Mouse (Mus musculus): ENCODE measurements around the gene Dnah6.

Gene Dnah6

DNA sequence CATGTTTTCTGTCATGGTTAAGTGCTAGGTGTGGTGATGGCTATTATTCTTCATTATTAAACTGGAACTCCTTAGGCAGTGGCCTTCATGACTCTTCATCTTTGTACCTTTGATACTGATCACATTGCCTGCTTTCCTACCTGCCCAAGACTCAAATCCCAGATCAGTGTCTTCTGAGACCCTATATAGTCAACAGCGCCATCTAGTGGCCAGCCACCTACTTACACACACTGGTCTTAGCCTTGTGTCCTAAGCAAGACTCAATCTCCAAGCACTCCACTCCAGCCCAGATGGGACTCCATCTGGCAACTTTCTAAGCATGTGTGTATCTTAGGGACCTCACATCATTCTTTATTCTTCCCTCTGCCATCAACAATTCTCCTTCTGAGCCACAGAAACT is 67.8 kb downstream of the Dnah6 start:
- DNase-seq (ENCODE audit: extremely low read depth, insufficient read length, low spot score), result no peak

DNA sequence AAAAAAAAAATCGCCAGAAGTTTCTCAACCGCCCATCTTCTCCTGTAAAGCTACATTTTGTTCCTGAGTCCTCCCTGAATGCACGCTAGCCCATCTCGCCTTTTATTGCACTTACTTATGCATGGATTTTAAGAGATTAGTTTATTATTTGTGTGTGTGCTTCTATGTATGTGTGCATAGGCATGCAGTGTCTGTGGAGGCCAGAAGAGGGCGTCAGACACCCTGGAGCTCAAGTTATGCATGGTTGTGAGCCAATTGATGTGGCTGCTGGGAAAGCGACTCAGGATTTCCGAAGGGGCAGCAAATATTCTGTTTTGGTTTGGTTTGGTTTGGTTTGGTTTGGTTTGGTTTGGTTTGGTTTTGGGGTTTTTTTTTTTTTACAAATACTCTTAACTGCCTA is 78.0 kb downstream of the Dnah6 start:
- DNase-seq (ENCODE audit: extremely low read depth, insufficient read length, low spot score), result no peak

DNA sequence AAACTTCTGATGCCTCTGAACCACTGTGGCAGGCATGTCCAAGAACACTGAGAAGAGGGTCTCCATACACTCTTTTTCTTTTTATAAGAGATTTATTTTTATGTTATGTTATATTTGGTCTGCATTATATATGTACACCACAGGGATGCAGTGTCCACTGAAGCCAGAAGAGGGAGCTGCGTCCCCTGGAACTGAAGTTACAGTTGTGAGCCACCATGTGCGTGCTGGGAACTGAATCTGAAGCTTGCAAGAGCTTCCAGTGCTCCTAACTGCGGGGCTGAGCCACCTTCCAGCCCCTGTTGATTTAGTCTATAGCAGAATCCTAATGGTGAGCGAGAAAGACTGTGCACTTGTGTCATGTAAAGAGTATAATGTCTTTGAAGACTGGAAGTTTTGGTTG is 78.7 kb downstream of the Dnah6 start:
- DNase-seq (ENCODE audit: extremely low read depth, insufficient read length, low spot score), result no peak

DNA sequence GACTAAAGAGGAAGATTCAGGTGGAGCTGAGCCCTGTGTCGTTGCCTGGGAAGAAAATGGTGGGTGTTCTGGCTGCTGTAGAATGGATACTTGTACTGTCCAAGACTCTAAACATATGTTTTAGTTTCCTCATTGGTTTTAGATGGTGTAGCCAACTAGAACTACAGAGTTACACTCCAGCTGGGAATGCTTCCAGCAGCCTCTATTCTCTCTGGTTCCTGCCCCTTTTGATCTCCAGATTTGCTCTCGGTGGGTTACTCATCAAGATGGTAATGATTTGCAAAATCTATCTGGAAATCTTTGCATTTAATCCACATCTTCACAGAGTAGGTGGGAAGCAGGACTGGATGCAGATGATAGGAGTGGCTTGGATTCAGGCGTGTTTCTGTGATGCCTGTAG is 80.6 kb downstream of the Dnah6 start:
- DNase-seq (ENCODE audit: extremely low read depth, insufficient read length, low spot score), result no peak

DNA sequence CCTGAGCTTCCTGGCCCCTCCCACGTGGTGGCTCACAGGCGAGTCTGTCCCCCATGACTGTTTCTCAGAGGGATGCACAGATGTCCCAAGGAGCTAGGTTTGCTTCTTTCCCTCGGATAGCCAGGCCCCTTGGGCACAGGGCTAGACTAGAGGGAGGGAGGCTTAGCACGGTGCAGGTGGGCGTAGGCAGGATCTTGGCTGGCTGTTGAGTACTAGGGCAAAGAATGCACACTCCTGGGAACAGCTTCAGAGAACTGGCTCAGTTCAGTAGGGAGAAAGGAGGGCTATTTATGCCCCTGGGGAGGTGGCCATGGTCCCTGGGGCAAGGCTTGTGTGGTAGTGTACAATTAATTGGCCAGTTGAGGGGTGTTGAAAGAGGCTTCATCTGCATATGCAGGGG is 88.7 kb downstream of the Dnah6 start:
- DNase-seq (ENCODE audit: extremely low read depth, insufficient read length, low spot score), result no peak

DNA sequence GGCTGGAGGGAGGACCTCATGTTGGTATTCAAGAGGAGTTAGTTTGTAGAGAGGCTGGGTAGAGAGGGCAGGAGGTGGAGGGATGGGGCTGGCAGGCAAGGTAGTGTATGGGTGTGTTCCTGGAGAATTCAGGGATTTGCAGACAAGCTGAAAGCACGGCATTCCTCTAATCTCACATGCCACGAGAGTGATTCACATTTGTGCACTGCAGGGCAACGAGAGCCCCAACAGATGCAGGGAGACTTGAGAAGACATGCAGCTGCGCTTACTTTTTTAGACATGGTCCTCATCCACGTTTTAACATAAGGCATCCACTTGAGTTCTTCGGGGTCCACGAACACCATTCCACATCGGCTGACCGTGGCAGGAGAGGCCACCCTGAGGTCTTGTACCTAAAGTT is 93.9 kb downstream of the Dnah6 start:
- no peak for DNase-seq (ENCODE audit: extremely low read depth, insufficient read length, low spot score)

DNA sequence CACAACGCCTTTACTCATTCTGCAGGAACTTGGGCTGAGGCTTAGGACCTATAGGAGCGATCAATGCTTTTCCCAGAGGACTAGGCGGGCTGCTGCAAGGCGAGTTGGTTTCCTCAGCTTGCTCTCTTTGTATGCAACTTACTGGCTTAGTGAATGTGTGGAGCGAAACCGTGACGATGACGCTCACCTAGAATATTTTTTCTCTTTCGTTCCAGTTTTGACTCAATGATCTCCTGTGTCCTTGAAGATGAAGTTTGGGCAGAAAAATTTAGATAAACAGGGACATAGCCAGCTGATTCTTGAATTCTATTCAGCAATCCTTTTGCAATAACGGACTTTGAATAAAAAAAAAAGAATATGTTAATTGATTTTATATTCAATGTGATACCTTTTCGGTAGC is 101.1 kb downstream of the Dnah6 start:
- DNase-seq (ENCODE audit: extremely low read depth, insufficient read length, low spot score), result no peak

DNA sequence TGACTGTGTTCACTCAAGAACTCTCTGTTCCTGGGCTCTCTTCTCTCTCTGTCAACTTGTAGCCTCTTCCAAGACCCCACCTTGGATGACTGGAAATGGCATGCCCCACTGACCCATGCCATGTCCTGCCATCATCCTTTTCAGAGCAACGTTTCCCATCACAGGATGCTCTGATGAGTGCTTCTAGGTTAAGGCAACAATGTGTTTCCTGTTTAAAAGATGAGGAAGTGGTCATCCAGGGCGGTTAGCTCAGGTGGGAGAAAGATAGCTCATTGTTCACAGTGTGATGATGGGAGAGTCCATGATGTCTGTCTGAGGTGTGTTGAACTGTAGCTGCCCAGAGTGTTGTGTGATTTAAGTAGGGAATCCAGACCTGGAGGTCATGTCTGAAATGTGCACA is 107.6 kb downstream of the Dnah6 start:
- DNase-seq (ENCODE audit: extremely low read depth, insufficient read length, low spot score), result no peak

DNA sequence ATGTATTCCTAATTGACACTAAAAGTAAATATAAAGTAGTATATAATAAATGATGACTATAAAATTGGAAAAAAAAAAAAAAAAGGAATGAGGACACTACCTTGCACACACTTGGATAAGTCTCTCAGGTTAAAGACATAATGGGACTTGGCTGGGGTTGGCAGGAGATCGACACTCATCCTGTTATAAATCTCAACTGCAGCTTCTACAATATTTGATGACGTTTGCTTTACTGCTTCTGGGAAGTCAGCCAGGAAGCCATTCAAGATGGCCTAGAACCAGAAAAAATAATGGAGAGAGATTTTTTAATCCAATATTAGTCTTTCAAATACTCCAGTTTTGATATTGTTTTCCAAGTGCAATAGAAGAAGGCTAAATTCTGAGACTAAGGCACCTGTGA is 108.1 kb downstream of the Dnah6 start:
- DNase-seq (ENCODE audit: extremely low read depth, insufficient read length, low spot score), result no peak

DNA sequence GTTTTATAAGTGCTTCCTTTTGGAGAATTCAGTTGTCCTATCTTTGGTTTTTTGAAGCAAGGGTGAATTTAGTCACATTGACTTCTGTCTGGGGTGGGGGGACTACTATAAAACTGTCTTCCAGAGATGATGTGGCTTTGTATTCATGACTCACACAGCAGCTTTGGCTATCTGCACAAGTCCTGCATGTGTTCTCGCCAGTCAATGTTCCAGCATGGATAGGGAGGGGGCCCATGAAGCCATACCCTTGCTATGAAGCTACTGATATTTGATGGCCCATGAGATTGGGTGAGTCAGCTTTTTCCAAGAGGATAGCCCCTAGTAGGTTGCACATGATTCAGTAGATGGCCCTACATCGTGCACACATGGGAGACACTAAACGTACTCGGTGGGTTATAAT is 128.3 kb downstream of the Dnah6 start:
- DNase-seq (ENCODE audit: extremely low read depth, insufficient read length, low spot score), result no peak

DNA sequence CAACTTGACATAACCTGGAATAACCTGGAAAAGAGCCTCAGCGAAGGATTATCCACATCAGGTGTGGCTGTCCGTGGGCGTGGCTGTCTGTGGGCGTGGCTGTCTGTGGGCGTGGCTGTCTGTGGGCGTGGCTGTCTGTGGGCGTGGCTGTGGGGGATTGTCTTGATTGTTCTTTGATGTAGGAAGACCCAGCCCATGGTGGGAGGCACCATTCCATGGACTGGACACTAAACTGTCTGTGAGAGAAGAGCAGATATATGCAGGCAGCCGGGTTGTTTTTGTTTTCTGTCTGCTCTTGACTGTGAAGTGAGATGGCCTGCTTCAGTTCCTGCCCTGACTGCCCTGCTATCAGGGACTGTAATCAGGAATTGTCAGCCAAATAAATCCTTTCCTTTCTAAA is 130.6 kb downstream of the Dnah6 start:
- DNase-seq (ENCODE audit: extremely low read depth, insufficient read length, low spot score), result no peak

DNA sequence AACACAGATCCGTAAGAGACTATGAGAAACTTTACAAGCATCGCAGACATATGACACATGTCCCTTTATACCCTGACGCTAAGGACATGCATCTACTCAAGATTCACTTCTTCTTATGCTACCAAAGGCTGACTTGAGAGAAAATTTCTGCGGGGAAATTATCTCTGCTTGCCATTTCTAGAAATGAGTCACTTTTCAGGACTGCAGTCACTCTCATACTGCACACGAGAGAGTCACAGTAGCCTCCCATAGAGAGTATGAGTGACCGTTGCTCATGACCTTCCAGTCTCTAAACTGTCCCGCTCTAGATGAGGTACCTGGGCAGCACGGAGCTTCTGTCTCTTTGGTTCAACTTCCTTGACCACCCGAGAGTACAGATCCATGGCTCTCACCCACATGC is 138.9 kb downstream of the Dnah6 start:
- DNase-seq (ENCODE audit: extremely low read depth, insufficient read length, low spot score), result no peak

DNA sequence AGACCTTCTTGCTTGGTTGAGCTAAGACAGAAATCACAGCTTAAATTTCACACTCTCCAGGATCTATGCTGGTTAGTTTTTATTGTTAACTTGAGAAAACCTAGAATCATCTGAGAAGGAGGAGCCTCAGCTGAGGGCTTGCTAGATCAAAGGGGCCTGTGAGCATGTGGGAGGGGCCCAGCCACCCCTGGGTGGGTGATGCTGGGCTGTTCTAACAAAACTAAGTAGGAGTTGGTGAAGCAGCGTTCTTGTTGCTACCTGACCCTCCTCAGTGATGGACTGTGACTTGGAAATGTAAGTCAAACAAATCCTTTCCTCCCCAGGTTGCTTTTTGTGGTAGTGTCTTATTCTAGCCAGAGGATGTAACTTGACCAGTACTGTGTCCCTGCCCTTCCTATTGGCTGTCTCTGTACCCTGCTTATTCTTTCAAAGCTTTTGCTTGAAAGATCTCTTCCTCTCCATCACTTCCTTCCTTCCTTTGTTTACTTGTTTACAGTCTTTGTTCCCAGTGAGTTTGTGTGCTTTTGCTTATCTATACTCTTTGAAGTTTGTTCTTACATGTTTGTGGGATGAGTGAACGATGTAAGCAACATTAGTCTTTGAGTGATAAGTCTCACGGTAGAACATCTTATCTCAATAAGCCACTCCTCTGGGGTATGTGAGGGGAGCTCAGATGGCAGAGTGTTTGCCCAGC is 149.2 kb downstream of the Dnah6 start:
- DNase-seq (ENCODE audit: extremely low read depth, insufficient read length, low spot score), result no peak

DNA sequence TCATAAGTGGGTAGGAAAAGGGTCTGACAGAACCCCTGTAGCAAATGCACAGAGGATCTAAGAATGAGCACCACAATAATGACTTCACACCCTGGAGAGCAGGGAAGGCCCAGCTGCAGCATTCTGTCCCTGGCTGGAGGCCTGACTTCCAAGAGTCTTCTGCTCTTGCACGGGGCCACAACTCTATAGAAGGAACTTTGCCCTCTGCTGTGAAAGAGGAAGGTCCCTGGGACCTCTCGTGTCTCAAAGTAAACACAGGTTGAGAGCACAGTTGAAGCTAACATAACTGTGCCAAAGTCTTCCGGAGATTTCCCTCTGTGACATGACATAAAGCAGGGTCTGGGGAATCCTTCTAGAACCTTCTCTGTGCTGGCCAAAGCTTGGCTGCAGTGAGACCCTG is 150.2 kb downstream of the Dnah6 start:
- DNase-seq (ENCODE audit: extremely low read depth, insufficient read length, low spot score), result no peak

DNA sequence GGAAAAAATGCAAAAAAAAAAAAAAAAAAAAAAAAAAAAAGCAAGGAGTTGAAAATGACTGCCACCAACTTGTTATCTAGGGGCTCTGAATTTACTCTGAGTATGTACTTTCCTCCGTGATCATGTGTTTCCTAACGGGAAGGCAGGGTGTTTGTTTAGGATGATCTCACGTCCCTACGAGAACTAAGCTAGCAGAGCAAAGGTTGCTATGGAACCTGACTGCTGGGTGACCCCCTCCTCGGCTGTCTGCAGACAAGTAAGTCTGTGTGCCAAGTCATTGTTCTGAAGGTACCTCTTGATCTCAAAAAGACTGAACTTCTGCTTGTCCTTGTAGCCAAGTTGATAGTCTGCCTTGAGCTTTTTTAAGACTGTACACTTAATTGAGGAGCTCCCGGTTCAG is 150.8 kb downstream of the Dnah6 start:
- no peak for DNase-seq (ENCODE audit: extremely low read depth, insufficient read length, low spot score)

DNA sequence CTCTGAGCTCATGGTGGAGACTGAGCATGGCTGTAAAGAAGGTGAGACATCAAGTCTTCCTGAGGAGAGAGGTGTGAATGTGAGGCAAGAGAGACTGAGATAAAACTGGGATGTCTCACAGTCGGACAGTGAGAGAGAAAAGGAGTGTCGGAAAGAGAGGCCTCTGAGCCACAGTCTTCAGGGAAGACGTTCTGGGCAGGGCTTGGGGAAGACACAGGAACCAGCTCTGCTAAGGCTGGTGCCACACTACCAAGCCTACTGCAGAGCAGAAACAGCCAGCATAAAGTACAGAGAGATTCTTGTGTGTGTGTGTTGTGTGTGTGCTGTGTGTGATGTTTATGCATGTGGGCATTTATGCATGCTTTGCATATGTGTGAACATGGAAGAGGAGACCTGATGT is 156.9 kb downstream of the Dnah6 start:
- no peak for DNase-seq (ENCODE audit: extremely low read depth, insufficient read length, low spot score)

DNA sequence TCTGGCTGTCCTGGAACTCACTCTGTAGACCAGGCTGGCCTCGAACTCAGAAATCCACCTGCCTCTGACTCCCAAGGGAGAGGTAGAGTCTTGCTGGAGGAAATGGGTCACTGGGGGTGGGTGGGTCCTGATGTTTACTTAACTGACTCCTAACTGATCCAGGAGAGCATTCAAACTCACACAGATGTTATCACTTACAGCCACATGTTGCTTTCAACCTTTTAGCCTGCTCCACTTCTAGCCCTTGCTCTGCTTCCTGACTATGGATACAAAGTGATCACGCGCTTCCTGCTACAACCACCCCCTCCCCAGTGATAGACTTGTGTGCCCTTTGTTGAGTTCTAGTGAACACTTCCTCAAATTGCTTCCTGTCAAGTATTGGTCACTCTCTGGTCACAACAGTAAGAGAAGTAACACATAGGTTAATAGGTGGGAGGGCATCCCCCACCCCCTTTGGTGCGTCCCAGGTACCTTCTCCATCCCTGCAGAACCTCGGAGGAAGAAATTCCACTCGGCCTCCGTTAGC is 161.8 kb downstream of the Dnah6 start:
- DNase-seq (ENCODE audit: extremely low read depth, insufficient read length, low spot score), result no peak

DNA sequence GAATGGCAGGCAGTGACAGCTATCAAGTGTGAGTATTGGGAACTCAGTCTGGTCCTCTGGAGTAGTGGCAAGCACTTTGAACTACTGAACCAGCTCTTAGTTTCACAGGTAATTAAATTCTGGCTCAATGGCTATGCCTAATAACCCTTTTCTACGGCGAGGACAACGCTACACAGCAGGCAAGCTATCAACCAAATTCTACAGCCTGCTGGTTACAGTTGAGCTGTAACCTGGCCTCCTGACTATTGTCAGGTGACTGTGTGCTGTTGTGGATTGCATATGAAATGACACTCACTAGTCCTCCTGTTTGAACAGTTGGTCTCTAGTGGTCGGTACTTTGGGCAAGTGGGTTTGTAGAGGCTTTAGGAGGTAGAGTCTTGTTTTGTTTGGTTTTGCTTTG is 162.3 kb downstream of the Dnah6 start:
- no peak for DNase-seq (ENCODE audit: extremely low read depth, insufficient read length, low spot score)

DNA sequence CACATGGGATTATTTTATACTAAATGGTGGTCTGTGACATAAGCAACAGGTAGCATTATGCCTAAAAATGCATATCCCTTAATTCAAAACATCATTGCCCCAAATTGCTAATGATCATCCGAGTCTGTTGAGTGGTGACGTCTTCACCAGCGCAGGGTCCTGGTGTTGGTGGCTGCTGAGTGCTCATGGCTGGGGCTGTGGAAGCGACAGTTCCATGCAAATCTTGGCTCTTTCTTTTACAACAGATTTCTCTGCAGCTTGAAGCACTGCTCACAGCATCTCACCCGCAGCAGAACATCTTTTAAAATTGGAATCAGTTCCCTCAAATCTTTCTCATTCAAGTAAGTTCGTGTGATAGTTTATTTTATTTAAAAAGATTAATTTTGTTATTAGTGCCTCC is 166.1 kb downstream of the Dnah6 start:
- no peak for DNase-seq (ENCODE audit: extremely low read depth, insufficient read length, low spot score)

DNA sequence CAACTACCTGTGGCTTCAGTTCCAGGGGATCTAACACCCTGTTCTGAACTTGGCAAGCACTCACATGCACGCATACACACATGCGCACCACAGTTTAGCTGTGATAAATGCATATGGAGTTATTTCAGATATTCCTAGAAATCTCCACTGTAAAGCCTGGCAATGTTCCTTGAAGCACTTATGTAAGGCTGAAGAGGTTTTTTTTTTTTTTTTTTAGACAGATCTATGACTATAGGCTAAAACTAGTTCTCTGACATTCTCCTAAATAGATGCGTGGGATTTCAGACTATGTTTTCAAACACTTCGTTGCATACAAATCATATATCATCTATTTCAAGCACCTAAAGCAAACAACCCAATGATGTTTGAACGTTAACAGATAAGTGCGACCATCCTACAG is 166.6 kb downstream of the Dnah6 start:
- no peak for DNase-seq (ENCODE audit: extremely low read depth, insufficient read length, low spot score)

DNA sequence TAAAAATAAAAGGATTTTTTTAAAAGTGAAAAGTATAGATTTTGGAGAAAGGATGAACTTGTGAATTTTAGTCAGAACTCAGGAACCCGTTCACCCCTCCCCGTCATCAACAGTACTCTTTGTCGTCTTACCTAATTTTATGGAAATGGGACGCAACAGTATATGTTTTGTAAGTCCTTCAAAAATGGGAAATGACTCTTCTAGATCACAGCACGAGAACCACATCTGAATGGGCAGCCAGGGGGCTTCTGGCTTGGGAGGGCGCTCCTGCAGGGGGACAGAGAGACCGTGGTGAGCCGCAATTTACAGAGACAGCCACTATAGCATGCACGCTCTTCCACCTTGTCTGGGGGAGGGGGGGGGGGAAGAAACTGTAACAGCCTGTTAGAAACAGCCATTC is 167.9 kb downstream of the Dnah6 start:
- DNase-seq (ENCODE audit: extremely low read depth, insufficient read length, low spot score), result no peak

DNA sequence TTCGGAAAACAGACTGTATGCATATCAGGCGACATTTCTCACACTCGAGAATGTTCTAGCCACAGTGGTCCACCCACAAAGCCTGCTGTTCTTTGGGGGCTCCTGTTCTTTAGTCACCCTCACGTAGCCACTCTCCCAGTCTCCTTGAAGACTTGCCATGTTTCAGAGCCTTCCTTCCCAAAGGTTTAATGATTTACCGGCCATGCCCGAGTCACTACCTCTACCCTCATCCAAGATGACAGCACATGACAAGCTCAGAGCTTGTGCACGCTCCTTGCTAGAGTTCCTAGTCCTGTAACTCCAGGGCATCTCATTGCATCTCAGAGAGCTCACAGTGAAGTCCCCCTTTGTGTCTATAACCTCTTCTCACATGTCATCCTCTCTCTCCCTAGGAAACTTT is 174.2 kb downstream of the Dnah6 start:
- no peak for DNase-seq (ENCODE audit: extremely low read depth, insufficient read length, low spot score)

DNA sequence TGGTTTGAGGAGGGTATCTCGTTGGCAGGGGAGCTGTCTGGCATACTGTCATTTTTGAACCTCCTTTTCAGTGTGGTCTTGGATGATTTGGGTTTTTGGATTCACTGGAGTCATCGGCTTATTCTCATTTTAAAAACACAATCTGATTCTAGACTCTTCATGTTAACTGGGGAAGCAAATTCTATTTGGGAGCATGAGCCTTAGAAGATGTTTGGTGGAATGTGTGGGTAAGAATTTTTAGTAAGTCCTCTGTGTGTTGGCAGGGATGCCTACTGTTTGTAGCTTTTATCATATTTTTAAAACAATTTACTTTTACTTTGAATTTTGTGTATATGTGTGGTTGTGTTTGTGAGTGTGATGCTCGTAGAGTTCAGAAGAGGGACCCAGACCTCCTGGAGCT is 175.5 kb downstream of the Dnah6 start:
- DNase-seq (ENCODE audit: extremely low read depth, insufficient read length, low spot score), result no peak
